Mouse (Mus musculus): ENCODE results near the gene Zbtb17.

Gene Zbtb17

DNA sequence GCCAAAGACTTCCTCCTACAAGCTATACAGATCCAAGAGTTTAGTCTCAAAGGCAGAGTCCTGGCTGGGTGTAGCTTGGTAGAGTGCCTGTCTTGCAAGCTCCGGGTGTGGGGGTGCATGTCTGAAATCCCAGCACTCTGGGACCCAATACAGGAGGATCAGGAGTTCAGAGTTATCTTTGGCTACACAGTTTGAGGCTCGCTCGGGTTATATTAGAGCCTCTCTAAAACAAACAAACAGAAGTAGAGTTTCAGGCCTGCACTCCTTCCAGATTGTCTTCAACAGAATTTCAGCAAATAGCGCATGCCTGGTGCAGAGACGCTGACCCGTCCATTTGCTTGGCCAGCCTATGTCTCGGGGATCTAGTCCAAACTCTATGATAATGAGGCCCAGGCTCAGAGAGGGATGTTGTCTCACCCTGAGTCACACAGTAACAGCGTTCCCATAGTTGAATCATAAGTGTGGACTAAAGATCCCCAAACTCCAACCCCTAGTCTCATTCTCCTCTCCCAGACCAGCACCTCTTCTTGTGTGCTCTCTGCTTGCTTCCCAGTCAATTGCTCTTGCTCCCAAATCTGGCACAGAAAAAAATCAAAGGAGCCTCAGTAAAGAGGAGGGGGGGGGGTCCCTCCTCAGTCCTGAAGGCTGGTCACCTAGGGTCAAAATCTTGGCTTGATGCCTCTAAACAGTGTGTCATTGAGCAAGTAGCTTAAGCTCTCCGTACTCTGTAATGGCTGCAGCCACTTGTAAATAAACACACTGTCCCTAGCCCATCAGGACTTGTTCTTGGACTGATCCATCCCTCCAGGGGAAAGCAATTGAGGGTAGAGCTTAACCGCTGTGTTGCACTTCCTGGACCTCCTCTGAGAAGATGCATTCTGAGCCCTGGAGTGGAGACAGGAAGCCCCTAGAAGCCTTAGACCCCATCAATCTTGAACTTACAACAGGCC is 17.4 kb upstream of the Zbtb17 start:
- DNase-seq = no peak

DNA sequence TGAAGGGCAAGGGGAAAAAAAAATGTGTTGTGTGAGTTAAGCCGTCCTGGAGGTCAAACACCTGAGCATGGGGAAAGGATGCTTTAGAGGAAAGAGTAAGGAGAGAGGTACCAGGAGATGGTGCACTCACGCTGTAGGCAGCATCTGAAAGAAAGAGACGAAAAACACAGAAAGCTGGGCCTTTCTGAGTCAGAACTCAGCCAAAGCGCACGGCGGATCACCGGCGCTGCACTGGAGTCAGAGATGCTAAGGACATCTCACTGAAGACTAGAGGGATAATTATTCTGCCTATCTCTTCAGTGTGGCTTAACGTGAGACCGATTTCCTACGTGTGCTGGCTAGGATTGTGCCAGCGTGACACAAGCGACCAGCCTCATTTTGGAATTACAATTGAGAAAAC is 16.5 kb upstream of the Zbtb17 start:
- no peak for DNase-seq

DNA sequence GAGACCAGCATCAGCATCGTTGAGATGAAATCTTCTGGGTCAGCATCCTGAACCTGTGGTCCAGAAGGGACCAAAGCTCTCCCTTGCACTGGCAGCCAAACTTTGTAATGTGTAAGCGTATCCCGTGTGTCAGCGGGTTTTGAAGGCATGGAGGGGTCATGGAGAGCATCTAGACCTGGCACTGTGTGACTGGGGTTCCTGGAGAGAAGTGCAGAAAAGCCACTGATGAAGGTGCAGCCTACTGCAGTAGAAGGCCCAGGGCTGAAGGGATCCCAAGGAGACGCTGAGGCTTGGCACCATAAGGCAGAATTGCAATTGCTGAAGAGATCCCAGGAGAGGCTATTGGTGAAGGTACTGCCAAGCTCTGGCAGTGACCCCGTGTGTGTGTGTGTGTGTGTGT is 15.1 kb upstream of the Zbtb17 start:
- DNase-seq = no peak

DNA sequence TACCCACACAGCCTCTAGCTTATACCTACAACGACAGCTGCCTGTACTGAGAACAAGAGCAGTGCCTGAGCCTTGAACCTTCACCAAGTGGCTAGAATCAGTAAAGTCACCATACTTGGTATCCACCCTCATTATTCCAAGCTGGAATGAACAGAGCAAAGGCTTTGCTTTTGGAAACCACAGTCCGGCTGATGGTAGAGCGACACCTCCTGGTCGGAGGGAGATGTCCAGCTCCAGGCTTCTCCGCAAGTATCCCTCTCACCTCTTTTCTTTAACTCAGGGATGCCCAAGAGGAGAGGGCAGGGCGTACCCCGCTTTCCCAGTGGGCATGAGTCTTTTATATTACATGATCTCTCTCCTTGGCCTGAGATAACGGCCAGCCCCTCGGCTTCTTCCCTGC is 14.6 kb upstream of the Zbtb17 start:
- DNase-seq = peak in 1 of 2 experiments; percentile 63

DNA sequence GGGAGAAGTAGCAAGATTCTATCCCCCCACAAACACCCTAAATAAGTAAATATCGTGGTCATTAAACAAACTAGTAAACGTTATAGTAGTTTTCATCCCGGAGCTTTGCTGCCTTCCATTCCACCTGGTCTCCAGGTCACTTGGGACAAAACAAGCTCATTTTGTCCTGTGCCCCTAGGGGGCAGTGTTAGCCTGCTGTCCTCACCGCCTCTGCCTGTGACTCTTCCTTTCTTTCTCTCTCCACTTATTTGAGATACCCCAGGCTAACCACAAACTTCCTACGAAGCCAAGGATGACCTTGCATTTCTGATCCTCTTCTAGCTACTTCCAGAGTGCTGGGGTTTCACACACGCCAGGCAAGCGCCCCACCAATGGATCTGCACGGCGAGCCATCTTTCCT is 13.5 kb upstream of the Zbtb17 start:
- DNase-seq = peak; percentile 87 to 88

DNA sequence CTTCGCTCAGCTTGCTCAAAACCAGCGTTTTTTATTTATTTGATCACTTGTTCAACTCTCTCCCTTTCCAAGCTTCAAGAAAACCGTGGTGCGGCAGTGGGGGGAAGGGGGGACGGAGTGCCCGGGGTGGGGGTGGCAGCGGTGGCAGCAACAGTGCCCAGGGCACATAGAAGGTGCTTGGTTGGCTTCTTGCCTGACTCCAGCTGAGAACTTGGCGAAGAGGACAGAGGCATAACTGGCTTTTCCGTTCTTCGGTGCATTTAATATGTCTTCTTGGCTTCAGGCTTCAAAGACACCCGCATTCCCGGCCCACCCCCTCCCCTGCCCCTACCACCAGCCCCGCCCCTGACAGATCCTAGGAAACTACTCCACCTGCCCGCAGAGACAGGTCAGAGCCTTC is 11.8 kb upstream of the Zbtb17 start:
- DNase-seq = peak; percentile 75 to 78

DNA sequence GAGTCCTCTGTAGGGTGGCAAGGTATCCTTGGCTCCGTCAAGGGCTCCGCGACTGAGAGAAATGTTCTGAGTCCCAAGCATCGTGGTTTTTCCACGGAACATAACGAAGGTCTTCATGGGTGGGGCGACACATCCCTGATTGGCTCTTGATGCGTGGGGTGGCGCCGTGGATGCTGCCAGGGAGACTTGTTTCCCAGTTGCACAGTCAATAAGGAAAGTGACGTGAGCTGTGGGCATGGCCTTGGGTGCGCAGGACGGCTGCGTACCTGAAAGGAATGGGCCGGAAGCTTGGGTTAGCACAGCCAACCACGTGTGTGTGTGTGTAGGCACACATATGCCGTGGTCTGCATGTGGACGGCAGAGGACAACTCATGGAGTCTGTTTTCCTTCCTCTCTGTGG is 11.3 kb upstream of the Zbtb17 start:
- DNase-seq = no peak

DNA sequence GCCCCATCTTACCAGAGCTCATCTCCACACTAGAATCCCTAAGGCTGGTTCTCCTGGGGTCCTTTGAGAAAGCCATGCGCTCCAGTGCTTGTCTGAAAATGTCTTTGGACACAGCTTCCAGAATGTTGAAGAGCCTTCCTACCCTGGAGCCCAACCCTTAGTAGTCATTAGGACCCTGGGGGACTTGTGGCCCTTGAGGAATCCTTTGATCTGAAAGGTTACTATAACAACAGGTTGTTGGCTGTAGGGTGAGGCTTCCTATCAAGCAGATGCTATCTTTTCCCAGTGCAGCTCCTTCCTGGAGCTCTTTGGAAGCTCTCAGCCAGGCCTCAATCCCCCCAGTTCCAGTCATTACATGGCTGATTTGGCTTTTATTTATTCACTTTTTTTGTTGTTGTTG is 8.5 kb upstream of the Zbtb17 start, which contains the start of gene Srarp:
Gene Srarp, minus strand, starts transcription at position 132 of the 400 bp plus-strand sequence.
- DNase-seq = no peak

DNA sequence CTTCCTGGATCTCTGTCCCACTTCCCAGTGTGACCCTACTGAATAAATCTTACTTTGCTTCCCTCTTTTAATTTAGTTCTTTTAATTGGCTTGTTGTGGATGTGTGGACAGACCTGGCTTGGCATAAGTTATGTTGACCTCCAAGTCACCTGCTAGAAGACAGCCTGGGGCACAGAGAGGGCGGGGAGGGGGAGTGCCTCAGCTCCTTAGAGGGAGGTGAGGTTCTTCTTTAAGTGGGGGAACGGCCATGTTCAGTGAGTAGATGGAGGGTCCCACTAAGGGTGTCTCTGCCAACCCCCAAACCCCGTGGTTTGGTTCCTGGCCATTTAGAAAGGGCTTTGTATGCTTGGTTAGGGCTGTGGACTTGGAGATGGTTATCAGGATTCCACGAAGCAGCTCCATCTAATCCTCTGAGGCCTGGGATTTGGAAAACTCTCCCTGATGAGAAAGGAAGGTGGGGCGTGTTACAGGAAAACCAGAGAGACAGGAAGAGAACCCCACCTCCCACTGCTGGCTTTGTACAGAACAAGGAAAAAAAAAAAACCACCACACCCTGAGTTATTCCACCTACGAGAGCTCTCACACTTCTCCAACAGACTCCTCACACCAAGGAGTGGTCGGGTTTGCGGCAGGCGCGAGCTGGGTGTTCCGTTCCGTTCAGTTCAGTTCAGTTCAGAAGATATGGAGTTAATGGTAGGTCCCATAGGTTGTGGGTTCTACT is 5.2 kb upstream of the Zbtb17 start:
- DNase-seq = no peak

DNA sequence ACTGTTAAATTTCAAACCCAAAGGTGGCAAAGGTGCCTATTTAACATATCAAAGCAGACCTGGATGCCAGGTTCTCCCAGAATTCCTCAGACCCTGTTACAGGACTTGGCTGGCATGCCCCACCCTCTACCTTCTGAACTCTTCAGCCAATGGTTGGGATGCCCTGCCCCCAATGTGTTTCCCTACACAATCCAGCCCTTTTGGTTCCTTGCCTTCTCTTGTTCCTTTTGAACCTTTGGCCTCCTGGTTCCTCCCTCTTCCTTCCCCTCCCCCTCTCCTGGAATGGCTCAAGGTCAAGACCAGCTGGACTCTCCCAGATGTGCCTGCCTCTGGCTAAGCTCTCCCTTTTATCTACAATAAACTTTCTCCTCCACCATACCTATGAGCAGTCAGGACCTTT is 3.6 kb upstream of the Zbtb17 start:
- DNase-seq = no peak

DNA sequence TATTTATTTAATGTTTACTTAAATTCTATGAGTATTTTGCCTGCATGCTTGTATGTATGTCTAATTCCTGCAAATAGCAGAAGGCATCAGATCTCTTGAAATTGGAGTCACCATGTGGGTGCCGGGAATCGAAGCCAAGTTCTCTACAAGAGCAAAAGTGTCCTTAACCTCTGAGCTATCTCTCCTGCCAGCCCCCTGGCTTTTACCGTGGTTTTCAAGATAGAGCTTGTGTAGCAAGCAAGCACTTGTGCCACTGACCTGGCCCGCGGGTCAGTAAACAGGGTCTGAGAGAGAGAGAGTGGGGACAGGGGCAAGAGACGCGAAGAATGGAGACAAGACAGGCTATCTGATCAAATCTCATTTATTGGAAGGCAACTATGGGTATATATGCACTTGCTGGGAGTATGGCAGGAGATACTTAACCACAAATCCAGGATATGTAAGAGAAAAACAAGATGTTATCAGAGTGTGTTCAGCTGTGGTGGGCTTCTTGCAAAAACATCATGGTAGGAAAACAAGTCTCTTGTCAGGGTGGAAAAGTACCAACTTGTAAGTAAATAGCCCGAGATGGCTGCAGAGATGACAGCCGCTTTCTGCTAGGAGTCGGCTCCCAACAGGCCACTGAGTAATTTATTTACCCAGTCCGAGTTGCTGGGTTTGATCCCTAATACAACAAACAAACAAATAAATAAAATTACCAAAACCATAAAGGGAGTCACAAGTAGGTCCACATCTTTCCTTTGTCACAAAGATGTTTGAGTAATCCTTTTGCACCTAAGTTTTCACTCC is 619 bp upstream of the Zbtb17 start:
- no peak for DNase-seq

DNA sequence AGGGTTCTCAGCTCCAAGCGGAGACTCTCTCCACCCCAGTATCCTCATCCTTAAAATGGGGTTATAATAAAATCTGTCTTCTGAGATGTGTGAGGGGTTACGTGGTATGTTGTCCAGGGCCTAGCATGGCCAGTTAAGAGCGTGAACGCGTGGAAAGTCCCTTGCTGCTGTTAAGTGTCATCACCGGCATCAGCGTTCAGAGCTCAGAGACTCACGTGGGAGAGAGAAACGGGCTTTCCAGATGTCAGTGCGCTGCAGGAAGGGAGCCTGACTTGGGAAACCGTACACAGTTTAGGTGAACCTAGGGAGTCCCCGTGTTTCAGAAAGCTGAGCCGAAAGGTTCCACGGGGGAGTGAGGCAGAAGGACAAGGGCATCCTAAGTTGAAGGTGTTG is 870 bp downstream of the Zbtb17 start:
- no peak for DNase-seq

DNA sequence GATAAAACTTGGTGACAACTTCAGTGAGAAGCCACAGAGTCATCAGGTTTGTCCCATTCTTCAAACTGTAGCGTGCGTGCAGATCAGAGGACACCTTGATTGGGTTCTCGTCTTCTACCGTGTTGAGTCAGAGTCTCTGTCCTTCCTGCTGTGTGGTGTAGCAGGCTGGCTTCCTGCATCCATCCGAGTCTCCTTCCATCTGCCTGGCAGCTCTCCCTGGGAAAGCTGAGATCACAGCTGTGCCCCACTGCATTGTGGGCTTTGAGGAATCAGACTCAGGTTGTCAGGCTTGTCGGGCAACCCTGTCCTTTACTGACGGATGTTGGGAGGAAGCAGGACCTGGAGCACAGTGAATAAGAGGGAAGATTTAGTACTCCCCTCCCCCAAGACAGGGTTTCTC is 1.8 kb downstream of the Zbtb17 start:
- no peak for DNase-seq

DNA sequence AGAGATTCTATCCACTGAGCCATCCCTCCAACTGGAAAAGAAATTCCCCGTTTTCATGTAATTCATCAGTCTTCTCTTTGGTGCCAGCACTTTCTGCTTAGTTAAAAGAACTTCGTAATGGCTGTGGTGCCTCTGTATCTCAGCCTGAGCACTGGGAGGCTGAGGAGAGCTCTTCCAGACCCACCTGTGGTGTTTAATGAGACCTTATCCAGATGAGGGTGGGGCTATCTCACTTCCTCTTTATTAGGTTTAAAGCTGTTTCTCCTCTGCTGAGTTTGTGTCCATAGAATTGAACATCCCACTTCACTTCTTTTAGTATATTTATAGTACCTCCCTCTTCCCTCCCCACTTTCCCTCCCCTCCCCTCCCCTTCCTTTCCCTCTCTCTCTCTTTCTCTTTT is 6.8 kb downstream of the Zbtb17 start:
- no peak for DNase-seq

DNA sequence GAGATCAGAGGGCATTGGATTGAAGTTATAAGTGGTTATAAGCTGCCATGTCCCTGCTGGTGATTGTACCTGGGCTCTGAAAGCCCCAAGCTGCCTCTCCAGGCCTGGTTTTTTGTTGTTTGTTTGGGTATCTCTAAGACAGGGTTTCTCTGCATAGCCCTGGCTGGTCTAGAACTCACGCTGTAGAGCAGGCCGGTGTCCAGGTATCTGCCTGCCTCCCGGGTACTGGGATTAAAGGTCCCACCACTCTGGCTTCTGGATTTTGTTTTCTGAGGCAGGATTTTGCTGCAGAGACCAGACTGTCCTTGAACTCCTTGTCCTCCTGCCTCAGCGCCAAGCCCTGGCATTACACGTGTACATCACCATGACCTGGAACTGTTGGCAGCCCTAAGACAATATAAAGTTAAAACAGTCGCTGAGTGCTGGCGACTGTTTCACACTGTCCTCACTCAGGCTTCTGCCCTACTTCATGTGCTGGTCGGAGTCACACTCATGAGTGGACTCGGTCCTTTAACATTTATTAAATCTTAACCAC is 7.5 kb downstream of the Zbtb17 start:
- DNase-seq = no peak

DNA sequence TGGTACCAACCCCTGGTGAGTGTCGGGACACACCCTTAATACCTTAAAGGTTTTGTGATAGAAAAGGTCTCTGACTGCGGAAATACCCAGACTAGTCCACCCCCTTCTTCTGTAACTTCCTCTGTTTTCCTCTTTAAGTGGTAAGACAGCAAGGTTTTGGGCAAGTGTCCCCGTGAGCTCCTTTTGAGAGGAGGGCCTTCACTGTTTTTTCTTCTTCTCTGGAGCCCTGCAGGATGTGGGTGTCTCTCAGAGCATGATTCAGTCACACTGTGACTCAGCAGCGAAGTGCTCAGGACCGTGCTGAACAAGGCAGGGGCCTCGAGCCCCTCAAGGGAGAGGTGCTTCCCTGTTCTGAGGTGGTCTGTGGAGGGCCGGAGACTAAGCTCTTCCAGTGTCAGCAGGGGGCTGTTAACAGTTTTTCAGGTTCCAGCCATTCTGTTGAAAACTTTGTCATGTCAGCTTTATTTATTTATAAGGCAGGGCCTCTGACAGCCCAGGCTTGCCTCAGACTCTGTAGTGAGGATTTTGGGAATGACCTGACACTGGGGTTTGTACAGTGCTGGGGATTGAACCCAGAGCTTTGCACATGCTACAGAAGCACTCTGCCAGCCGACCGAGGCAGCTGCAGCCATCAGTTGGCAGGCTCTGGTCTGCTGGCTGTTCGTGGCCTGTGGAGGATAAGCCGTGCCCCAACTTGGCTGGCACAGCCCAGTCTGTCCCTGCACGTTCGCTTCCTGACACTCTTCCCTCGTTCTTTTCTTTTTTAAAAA is 10.3 kb downstream of the Zbtb17 start:
- peak in 1 of 2 experiments; percentile 34 for DNase-seq

DNA sequence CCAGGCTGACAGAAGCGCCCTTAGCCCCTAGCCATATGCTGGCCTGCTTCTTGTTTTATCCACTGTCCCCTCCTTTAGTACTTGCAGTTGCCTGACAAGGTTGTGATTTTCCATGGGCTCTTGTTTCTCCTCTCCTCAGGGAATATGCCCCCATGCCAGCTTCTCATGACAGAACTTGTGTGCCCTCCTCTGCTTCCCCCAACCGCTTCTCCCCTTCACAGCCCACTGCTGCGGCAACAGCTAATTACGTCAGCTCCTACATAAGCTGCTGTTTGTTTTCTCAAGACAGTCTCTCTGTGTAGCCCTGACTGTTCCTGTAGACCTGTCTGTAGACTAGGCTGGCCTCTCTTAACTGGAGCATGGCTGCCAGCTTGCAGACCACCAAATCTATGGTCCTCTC is 11.1 kb downstream of the Zbtb17 start:
- peak in 1 of 2 experiments; percentile 9 for DNase-seq

DNA sequence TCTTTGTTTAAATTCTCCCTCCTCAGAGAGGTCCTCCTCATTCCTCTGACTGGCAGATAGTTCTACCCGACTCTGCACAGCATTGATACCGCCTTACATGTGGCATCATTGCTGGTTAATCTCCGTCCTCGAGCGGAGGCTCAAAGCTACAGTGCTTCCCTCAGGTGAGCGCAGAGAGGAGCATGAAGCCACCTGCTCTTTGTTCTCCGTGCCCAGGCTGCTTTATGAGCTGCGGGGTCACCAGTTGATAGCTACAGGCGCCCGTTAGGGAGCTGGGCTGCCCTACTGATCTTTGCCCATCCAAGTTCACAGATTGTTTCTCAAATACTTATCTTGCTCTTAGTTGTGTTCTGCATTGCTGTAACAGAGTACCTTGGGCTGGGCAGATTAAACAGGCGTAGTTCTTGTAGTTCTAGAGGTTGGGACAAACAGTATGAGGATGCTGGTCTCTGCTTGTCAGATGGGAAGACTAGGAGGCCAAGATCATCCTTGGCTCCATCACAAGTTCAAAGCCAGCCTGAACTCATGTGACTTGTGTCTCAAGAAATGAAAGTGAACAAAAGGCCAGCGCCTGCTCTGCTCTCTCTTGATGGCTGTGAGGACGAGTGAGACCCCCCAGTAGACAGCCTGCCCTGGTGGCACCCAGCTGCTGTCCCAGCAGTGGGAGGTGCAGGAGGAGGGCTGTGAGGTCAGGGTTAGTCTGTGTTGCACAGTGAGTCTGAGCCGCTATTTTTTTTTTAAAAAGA is 11.9 kb downstream of the Zbtb17 start:
- DNase-seq = no peak

DNA sequence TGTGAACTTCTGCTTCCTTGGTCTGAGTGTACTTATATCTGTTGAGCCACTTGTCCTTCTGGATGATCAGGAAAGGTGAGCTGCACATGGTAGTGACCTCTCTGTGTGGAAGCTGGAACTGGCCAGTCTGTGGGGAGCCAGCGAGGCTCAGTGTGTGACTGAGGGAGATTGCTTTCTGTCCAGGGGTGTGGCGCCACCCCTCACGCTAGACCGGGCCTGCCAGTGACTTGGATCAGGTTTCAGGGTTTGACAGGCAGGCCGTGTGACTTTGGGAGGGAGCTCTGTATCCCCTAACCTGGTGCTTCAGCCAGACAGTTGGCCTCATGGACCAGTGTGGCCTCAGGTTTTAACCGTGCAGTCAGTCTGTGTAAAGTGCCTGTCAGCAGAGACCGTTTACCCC is 13.8 kb downstream of the Zbtb17 start:
- no peak for DNase-seq

DNA sequence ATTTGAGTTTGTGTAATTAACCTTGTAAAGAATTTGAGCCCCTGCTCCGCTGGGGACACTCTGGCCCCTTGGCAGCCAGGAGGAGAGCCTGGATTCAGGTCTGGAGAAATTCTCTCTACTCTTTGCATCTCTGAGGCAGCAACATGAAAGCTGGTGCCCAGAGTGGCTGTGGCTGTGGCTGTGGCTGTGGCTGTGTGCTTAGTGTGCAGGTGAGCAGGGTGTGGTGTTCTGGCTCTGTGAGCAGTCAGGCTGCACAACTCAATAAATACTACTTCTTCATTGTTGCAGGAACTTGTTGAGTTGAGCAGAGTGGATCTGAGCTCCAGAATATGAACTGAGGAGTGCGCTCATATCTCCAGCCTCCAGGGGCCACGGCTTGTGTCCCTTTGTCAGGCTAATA is 14.4 kb downstream of the Zbtb17 start:
- DNase-seq = no peak

DNA sequence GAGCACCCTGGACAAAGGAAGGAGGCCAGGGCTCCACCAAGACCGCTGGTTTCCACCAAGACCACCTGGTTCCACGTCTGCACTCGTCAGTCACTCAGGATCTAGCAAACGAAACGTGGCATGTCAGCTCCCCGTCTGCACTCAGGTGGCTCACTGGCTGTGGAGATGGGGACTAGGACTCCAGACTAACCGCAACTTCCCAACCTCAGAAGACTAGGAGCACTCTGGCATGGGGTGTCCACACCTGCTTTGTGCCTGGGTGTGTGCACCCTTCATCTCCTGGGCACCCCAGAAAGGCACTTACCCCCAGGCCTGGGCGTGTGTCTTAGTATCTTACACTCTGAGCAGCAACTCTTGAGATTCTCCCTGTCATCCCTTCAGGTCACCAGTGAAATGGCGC is 15.3 kb downstream of the Zbtb17 start:
- no peak for DNase-seq

All from cerebellum, postnatal 14 days (tissue).